Mouse (Mus musculus): Measurements from ENCODE around the gene Lifr. TPM values are rescaled to one million over a fixed set of nuclear protein-coding genes. Genes with fewer than 3 reads are reported as not detected.

Lifr gene
- polyA plus RNA-seq, 2 experiments from 2014 or later: 0.06 to 0.16 TPM

- no peak for ATAC-seq
Observed at GRCm38 (mm10) chr15:7206110-7206509, 115.7 kb downstream of the Lifr start.

GRCm38 (mm10) chr15:7207292-7207691 is 116.9 kb downstream of the Lifr start:
- no peak for ATAC-seq

GRCm38 (mm10) chr15:7208180-7208579 is 117.8 kb downstream of the Lifr start:
- no peak for ATAC-seq

GRCm38 (mm10) chr15:7213683-7214082 is 123.3 kb downstream of the Lifr start:
- no peak for ATAC-seq

GRCm38 (mm10) chr15:7215845-7216244 is 125.4 kb downstream of the Lifr start:
- no peak for ATAC-seq

GRCm38 (mm10) chr15:7216581-7217272 is 126.3 kb downstream of the Lifr start:
- no peak for ATAC-seq

- ATAC-seq: no peak
Observed at GRCm38 (mm10) chr15:7217273-7217598, 126.8 kb downstream of the Lifr start.

- no peak for ATAC-seq
Observed at GRCm38 (mm10) chr15:7222809-7223208, 132.4 kb downstream of the Lifr start.

GRCm38 (mm10) chr15:7224151-7224775 is 133.8 kb downstream of the Lifr start:
- no peak for ATAC-seq

- peak; percentile 62 for ATAC-seq
Observed at GRCm38 (mm10) chr15:7226225-7226624, 135.8 kb downstream of the Lifr start.

- no peak for ATAC-seq
Observed at GRCm38 (mm10) chr15:7233393-7234090, 143.1 kb downstream of the Lifr start.

- ATAC-seq: no peak
Observed at GRCm38 (mm10) chr15:7239904-7240303, 149.5 kb downstream of the Lifr start.

GRCm38 (mm10) chr15:7240950-7241349 is 150.5 kb downstream of the Lifr start:
- ATAC-seq: no peak

- no peak for ATAC-seq
Observed at GRCm38 (mm10) chr15:7242161-7242850, 151.9 kb downstream of the Lifr start.

Other genes with a start within 250 kb of the Lifr start
- gene Osmr, start 215.6 kb upstream of the Lifr start, polyA plus RNA-seq (2017; shearing (Covaris generic)): not detected

Data from CD4-positive, CD25-positive, alpha-beta regulatory T cell, adult 4 months (primary cell).